Mouse (Mus musculus) megakaryocyte-erythroid progenitor cell, adult 5-6 weeks (primary cell): ENCODE data around the gene Emilin2. TPM values are rescaled to one million over a fixed set of nuclear protein-coding genes. Genes with fewer than 3 reads are reported as not detected.

Source experiments
- ATAC-seq: replicated peaks from 2 replicates; pipeline ENCODE4 v1.8.0; 2016; ENCODE audit warnings: mild to moderate bottlenecking, inconsistent platforms; ENCODE audit not compliant: severe bottlenecking, poor library complexity, low FRiP score, low TSS enrichment
- total RNA-seq, 2 experiments: library from RNA; stranded (forward) in 1 of 2; stranded (reverse) in 1 of 2; fragments of 200-1000, 215-1000 nt in 1 of 2; fragments of >200 nt in 1 of 2; fragmentation: Nextera tagmentation in 1 of 2; gene quantifications; 2 replicates each; pipeline ENCODE4 v1.2.3; 2014 to 2017

The Emilin2 gene
- total RNA-seq, 2 experiments from 2014 or later, result 52.0 to 63.8 TPM

DNA sequence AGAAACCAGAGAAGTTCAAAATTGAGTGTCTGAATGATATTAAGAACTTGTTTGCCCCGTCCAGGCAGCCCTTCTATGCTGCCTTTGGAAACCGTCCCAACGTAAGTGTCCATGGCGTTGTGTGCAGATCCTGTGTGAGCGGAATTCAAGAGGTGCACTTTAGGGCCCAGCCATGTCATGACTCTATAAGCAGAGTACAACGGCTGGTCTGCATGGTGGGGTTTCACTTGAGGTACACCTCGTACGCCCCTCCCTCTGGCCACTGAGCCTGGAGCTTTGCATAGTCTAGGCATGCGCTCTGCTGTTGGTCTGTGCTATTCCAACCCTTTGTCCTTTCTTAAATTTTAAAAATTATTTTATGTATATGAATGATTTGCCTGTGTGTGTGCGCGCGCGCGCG is 66.6 kb downstream of the Emilin2 start:
- no peak for ATAC-seq

DNA sequence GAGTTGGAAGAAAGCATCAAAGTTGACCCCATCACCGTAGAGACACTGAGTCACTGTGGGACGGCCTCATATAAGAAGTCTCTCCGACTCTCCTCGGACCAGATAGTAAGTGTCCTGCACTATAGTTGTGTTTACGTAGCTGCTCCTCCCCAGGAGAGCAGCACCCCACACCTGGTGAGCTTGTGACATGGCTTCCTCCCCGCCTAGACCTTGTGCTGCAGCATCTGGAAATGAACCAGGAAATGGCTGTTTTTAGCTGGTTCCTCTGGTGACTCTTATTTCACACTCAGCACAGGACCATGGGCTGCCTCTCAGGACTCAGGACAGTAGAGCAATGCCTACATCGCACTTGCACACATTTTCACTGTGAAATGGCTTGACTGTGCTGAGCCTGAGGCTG is 69.1 kb downstream of the Emilin2 start:
- no peak for ATAC-seq

DNA sequence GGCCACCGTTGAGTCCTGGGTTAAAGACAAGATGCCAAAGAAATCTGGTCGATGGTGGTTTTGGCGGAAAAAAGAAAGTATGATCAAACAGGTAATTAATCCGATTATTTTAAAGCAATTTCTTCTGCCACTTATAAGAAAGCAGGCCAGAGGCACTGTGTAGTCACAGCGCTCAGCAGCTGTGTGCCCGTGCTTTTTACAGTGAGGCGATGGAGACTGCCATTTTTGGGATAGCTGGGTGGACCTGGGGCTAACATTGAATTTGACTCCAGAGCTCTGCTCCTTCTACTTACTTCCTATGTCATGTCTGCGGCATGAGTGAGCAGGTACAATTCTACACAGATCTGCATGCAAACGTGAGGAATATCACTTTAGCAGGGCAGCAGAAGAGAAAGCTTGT is 71.0 kb downstream of the Emilin2 start:
- no peak for ATAC-seq

DNA sequence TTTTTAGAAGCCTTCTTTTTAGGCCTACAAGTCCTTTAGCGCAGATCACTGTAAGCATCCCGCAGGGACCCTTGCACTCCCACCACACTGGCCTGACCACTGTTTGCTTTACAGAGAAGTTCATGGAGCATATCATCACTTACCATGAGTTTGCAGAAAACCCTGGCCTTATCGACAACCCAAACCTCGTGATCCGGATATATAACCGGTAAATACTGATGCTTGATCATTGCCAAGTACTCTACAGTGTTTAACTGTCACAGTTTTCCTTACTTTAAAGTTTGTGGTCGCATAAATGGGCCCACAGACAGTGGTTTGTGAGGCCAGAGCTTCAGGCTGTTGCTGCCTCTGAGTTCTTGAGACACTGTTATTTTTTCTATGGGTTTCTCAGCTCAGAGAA is 73.3 kb downstream of the Emilin2 start:
- ATAC-seq, result no peak

DNA sequence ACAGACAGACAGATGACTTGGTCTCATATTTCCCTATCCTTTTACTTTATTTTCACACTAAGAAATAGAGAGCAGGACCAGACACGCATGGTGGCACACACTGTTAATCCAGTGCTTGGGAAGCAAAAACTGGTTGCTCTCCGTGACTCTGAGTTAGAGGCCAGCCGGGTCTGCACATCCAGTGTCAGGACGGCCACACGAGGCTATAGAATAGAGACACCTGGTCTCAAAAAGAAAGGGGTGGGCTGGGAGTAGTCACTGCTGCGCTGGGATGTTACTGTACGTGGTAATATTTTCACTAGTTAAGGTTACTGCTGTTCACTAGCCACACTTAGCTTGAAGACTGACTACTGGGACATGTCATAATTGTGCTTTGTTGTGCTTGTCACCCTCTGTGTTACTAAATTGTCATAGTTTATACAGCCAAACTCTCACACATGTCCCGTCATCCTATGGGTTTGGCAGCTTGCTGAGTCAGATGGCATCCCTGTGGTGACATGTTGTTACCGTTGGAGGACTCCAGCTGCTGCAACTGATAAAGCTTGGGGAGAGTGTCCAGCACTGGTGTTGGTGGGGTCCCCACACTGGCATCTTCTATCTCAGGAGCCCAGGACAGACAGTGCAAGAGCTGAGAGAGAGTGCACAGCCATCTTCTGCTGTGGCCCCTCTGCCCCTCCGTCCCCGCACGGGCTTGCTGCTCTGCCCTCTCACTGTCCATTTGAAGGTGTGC is 76.4 kb downstream of the Emilin2 start:
- peak; percentile 94 for ATAC-seq

DNA sequence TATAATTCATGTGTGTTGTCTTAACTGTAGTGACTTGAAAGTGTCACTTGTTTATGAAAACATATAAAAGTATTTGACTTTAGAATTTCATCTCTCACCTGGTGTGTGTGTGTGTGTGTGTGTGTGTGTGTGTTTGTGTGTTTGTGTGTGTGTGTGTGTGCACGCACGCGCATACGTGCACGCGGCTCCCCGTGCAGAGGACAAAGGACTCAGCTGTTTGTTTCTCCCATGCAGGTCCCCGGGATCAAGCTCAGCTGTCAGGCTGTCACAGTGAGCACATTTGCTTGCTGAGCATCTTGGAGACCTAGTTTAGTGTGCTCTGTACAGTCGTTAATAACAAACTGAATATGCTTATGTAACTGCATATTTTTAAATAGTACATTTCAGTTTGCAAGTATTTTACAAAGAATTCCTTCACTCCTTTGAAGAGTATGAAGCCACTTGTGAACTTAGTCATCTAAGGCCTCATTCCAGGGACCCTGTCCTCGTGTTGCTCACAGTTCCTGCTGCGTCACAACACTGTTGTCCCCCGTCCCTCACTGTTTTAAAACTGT is 77.7 kb downstream of the Emilin2 start:
- no peak for ATAC-seq

DNA sequence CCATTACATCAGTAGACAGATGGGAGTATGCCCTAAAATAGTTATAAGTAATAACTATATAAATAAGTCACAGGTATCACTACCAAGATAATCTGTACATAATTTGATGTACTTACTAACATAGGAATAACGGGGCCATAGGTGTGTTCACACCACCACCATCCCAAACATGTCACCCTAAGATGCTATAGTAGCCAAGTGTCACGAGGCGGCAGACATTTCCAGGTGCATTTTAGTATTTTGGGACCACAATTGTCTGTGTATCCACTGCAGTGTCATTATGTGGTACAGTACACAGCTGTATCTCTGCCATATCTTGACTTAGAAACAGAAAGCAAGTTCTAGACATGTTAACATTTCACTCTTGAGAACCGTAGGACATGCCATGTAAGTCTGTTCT is 78.6 kb downstream of the Emilin2 start:
- ATAC-seq, result no peak

DNA sequence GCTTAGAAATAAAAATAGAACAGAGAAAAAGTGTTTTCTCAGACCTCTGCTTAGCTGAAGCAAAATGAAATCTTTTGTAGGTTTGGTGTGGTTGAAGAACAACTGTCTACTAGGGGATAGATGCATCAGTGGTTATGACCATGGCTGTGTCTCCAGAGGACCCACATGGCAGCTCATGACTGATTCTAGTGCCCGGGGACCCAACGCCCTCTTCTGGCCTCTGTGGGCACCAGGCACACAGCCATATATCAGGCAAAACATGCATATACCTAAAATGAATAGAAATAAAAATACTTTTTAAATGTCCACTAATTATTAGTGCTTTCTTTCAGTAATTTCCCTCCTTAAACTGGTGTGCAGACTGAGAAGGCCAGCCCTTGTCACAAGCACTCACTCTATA is 79.8 kb downstream of the Emilin2 start:
- ATAC-seq, result no peak

DNA sequence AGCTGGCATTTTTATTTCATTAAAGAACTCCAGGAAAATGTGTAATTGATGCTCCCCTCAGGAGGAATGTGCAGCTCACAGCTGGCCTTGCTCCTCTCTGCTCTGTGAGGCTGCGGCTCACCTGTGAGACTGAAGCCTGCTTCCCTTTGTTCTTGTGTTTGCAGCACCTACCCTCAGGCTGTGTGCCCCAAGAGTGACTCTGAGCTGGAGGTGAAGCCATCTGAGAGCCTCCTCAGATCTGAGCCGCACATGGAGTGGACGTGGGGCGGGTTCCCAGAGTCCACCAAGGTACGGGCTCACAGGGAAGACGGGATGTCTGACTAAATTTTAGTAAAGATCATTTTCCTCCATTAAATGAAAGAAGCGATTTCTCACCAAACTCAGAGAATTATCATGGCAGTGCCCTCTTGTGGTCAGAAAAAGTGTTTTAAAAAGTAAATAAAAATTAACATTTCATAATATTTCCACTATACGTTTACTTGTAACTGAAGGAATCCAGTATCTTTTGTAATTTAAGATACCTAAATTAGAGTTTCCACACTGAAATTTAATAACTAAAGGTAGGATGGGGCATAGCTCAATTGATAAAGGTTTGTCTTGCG is 81.6 kb downstream of the Emilin2 start:
- ATAC-seq, result no peak

DNA sequence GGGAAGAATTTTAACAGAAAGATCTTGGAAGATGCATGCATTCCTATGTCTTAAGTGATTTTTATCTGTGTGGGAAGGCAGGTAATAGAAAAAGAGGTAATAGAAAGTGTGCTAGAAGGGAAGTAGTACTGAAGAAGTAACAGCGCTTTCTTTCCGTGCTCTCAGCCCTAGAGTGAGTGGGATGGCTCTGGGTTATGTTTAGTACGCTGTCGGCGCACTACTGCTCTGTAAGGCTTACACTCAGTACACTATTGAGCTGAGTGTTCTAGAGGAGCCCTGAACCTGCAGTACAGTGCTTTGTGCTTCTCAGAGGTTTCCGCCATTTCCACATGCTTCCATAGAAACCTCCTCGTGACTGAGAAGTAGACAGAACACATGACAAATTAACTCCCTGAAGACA is 83.1 kb downstream of the Emilin2 start:
- no peak for ATAC-seq

DNA sequence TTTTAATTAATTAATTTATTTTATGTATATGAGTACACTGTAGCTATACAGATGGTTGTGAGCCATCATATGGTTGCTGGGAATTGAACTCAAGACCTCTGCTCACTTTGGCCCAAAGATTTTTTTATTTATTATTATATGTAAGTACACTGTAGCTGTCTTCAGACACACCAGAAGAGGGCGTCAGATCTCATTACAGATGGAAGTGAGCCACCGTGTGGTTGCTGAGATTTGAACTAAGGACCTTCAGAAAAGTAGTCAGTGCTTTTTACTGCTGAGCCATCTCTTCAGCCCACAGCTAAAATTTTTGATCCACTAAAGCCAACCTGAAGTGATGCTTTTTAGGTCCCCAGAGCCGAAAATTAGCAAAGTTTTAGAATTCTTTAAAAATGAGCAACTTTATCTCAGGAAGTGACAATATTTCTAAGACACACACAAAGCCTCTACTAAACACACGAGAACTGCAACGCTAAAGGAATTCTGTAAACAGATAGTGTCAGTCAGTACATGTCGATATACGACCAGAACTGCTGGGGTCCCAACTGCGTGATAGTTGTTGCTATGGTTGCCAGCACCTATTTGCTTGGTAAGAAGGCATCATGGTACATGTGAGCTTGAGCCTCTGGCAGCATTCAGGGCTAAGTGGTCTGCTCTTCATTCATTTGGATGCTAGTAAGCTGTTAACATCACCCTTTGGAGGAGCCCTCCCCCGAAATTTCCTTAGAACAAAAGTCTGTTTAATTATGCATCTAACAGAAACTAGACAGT is 84.5 kb downstream of the Emilin2 start:
- ATAC-seq, result no peak

DNA sequence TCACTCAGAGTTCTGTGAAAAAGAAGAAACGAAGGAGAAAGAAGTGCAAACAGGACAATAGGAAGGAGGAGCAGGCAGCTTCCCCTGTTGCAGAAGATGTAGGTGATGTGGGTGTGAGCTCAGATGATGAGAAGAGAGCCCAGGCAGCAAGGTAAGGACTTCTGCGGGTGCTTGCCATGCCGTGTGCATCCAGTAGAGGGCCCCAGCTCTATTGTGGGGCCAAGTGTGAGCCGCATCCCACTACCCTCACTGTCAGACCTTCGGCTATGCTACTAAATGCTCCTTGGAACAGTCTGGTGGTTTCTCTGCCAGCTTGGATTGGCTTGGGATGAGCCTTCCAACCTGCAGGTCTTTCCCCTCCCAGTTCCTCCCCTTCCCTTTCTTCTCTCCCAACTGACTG is 86.7 kb downstream of the Emilin2 start:
- peak; percentile 81 for ATAC-seq

DNA sequence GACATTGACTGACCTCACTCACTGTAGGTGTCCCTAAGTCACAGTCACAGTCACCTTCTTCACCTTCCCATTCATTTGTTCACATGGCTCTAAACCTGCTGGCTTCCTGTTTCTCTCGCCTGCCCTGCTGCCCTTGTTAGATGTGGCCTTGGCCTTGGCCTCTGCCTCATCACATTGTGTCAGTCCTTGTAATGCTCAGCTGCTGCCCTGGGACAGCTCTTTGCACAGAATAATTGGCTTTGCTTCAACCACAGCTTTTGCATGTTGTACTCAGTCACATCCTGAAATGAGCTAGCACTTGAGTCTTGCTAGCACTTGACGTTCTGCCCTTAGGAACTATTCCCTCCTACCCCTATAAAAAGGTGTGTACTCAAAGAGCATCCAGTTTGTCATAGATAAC is 87.3 kb downstream of the Emilin2 start:
- ATAC-seq, result no peak

DNA sequence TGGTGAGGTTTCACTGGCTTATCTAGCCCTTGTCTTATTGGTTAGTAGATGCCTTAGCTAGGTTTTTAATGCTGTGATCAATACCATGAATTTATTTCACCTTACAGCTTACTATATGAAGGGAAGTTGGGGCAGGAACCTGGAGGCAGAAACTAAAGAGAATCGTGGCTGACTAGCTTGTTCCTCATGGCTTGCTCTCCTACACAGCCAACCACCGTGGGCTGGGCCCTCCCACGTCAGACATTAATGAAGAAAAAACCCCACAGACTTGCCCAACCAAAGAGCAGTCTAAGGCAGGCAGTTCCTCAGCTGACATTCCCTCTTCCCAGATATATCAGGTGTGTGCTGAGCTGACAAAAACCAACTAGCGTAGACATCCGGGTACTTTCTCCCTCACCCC is 88.1 kb downstream of the Emilin2 start:
- no peak for ATAC-seq

DNA sequence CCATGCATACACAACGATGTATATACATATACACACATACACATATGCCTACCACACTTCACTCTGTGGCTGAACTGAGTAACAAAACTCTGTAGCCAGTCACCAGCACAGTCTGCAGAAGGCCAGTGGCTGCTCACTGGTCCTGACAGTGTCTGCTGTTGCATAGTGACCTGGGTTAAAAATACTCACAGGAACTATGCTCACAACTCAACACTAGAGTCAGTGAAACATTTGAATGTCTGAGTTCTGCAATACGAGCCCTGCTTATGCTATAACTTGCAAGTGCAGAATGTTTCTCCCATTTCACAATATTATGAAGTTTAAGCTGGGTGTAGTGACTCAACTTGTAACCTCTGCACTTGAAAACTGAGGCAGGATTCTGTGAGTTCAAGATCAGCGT is 90.4 kb downstream of the Emilin2 start:
- ATAC-seq, result no peak

DNA sequence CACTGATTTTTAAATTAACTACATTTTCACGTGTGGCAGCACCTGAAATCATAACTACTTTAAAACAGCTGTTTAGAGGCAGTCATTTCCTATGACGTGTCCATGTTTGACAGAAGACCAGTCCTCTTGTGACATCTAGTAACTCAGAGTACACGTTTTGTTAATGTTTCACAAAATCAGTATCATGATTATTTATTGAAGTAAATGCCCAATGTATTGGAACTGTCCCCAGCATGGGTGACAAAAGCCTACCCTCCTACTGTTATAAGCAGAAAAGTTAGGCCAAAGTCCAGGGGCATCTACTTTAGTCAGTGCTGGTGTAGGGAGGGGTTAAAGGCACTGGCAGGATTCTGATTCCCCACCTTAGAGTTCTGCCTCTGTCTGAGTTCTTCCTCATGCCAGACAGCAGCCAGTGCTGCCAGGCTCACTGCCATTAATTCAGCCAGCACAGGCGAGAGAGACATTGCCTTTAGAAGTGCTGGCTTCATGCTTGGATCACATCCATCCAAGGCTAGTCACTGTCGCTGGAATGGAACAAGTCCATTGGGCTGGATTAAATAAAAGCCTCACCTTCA is 94.6 kb downstream of the Emilin2 start:
- no peak for ATAC-seq

DNA sequence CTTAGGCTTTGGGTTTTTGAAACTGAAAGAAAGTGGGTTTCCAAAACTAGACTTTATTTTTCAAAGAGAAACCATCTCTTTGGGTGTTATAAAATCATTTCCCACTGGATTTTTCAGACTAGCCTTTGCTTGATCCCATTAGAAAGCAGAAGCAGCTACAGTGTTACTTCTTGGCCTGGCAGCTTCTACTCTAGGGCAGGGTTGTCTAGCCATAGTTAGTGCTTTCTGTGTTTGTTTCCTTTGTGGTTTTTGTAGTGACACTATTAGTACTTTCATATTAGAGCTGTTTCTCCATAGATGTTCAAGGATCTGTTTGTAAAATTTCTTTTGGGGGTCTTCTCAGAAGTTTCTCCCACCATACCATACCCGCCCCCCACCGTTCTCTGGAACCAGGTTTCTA is 95.5 kb downstream of the Emilin2 start:
- ATAC-seq, result no peak

DNA sequence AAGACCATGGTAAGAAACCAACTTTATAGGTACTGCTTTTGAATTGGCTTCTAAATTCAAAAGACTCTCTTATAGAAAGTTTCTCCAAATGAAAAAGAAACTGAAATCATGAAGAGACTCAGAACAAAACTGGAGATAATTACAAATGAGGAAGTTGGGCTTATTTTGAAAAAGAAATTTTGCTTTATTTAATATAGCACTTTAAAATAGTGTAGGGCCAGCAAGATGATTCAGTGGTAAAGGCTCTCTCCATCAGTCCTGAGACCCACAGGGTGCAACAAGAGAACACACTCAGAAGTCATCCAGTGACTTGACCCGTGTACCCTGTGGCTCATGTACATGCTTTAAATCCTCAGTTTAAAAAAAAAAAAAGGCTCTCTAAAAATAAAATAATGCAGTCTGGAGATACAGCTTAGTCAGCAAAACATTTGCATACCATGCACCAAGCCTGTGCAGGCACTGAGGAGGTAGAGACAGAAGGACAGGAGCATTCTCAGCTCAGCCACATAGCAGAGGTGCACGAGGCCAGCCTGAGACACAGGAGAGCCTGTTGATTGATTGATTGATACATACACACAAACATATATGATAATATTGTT is 96.4 kb downstream of the Emilin2 start:
- ATAC-seq, result no peak

DNA sequence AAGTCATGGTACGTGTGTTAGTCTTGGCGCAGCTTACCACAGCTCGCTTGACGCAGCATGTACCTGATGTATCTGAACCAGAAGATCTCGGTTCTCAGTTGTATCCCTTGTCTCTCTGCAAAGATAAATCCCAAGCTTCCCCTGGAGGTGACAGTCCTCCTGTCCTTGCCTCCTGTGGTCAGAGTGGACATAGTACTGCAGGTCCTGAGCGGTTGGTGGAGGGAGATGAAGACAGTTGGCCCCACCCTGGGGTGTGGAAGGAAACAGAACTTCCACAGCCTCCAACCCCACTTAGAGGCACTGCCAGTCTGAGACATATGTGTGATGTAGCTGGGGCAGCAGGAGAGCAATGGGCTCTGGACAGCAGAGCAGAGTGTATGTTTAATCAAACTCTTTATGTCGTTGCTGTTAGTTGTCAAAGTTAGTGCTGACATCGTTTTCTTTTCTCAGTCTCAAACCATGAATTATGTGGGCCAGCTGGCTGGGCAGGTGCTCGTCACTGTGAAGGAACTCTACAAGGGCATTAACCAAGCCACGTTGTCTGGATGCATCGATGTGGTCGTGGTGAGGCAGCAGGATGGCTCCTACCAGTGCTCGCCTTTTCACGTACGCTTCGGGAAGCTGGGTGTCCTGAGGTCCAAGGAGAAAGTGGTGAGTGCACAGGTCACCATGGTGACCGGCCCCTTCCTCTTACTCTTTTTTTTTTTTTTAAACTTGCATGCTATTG is 97.1 kb downstream of the Emilin2 start:
- peak; percentile 34 for ATAC-seq
